Mouse (Mus musculus) right cerebral cortex, postnatal 14 days (tissue): ENCODE results near the gene Fam198b.
A peak's percentile ranks its signal among the peaks of the same experiment; 100 is the strongest.
"Not testable (repeated sequence)": the region's sequence is repeated elsewhere in the genome, so short reads cannot be mapped to it uniquely, and the experiment has no call there.

Experiments
- DNase-seq: peaks from one replicate; pipeline ENCODE4 v3.0.0; 2022

Gene Fam198b

GRCm38 (mm10) chr3:79928409-79928808 lies 44.1 kb downstream of the Fam198b start:
- DNase-seq = no peak

- no peak for DNase-seq
These were observed 45.9 kb downstream of the Fam198b start for GRCm38 (mm10) chr3:79930141-79930744.

GRCm38 (mm10) chr3:79936213-79936612 lies 51.9 kb downstream of the Fam198b start:
- no peak for DNase-seq

GRCm38 (mm10) chr3:79936730-79937447 lies 52.6 kb downstream of the Fam198b start:
- DNase-seq = no peak

- no peak for DNase-seq
These were observed 63.4 kb downstream of the Fam198b start for GRCm38 (mm10) chr3:79947736-79948135.

GRCm38 (mm10) chr3:79948151-79948550 lies 63.8 kb downstream of the Fam198b start:
- no peak for DNase-seq

- DNase-seq = peak; percentile 12
These were observed 68.9 kb downstream of the Fam198b start for GRCm38 (mm10) chr3:79953164-79953759.

- no peak for DNase-seq
These were observed 70.9 kb downstream of the Fam198b start for GRCm38 (mm10) chr3:79955262-79955661.

- no peak for DNase-seq
These were observed 72.5 kb downstream of the Fam198b start for GRCm38 (mm10) chr3:79956792-79957191.

GRCm38 (mm10) chr3:79957752-79958151 lies 73.4 kb downstream of the Fam198b start:
- DNase-seq = no peak

GRCm38 (mm10) chr3:79966709-79967108 lies 82.4 kb downstream of the Fam198b start:
- no peak for DNase-seq

GRCm38 (mm10) chr3:79967346-79967745 lies 83.0 kb downstream of the Fam198b start:
- no peak for DNase-seq

GRCm38 (mm10) chr3:79968426-79968825 lies 84.1 kb downstream of the Fam198b start:
- no peak for DNase-seq

- not testable (repeated sequence) for DNase-seq
These were observed 85.2 kb downstream of the Fam198b start for GRCm38 (mm10) chr3:79969536-79969935.

GRCm38 (mm10) chr3:79970070-79970469 lies 85.7 kb downstream of the Fam198b start:
- no peak for DNase-seq

GRCm38 (mm10) chr3:79970498-79970897 lies 86.2 kb downstream of the Fam198b start:
- no peak for DNase-seq

GRCm38 (mm10) chr3:79971542-79971941 lies 87.2 kb downstream of the Fam198b start:
- no peak for DNase-seq

GRCm38 (mm10) chr3:79976786-79977185 lies 92.5 kb downstream of the Fam198b start:
- DNase-seq = no peak

- no peak for DNase-seq
These were observed 93.5 kb downstream of the Fam198b start for GRCm38 (mm10) chr3:79977656-79978450.

- DNase-seq = no peak
These were observed 96.4 kb downstream of the Fam198b start for GRCm38 (mm10) chr3:79980714-79981113.

GRCm38 (mm10) chr3:79983961-79984419 lies 99.7 kb downstream of the Fam198b start:
- DNase-seq = no peak

- DNase-seq = no peak
These were observed 100.2 kb downstream of the Fam198b start for GRCm38 (mm10) chr3:79984542-79984941.

- DNase-seq = no peak
These were observed 104.9 kb downstream of the Fam198b start for GRCm38 (mm10) chr3:79989250-79989649.
